Mouse (Mus musculus): ENCODE data around the gene Olfr1471. TPM values are rescaled to one million over a fixed set of nuclear protein-coding genes. Genes with fewer than 3 reads are reported as not detected.
"Not testable (repeated sequence)": the region's sequence is repeated elsewhere in the genome, so short reads cannot be mapped to it uniquely, and the experiment has no call there.

Gene Olfr1471
- not detected for total RNA-seq (2021)
- long read RNA-seq, experiment 1 = 0 reads
- long read RNA-seq, experiment 2 = 0 reads

GRCm38 (mm10) chr19:13443109-13443508 is at the start of gene Olfr1471:
Olfr1471 (plus strand) TSS chr19:13443409.
- DNase-seq (ENCODE audit: extremely low spot score in 1 of 2, low spot score in 2 of 2); H3K4me3 ChIP-seq; intact Hi-C loops (cut with DNase I); H3K27ac ChIP-seq: not testable (repeated sequence)

GRCm38 (mm10) chr19:13407549-13407948 is 35.7 kb upstream of the Olfr1471 start, which contains the start of gene Olfr1469:
Olfr1469 (plus strand) TSS chr19:13407849.
- Histone ChIP-seq H3K27ac (no peak within 1 kb of the TSS), H3K4me3 (no peak within 1 kb of the TSS)
- TF ChIP-seq CTCF (IDR thresholded peaks at IDR 0.05) = no peak
- no peak for DNase-seq (ENCODE audit: extremely low spot score in 1 of 2, low spot score in 2 of 2)
- intact Hi-C loops (cut with DNase I) = no loop called here

- Histone ChIP-seq H3K27ac (no peak within 1 kb of the TSS), H3K4me3 (no peak within 1 kb of the TSS)
- no peak for DNase-seq (ENCODE audit: extremely low spot score in 1 of 2, low spot score in 2 of 2)
- no peak for TF ChIP-seq CTCF (IDR thresholded peaks at IDR 0.05)
- intact Hi-C loops (cut with DNase I) = no loop called here
Measured at GRCm38 (mm10) chr19:13455986-13456385, 12.8 kb downstream of the Olfr1471 start, which contains the start of gene Olfr1472. Olfr1472 (minus strand) TSS chr19:13456086.

DNA sequence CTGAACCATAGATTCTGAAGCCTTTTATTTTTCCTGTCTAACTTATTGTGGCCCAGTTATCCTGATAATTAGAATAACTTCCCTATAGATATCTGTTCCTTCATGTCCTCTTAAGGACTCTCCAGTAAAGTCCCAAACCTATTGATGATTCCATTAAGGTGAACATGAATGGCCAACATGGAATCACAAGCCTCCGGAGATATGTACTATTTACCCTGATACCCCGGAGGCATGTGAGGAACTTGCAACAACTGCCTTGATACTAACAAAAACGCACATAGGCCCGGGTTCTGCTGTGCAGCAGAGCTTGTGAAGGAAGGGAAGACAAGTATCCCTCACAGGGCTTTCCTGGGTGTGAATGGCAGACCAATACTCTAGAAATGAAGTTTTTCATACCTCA is 26.1 kb downstream of the Olfr1471 start, which contains the start of gene Olfr1474:
Olfr1474 (plus strand) TSS at position 301 of the 400 bp plus-strand sequence.
- H3K4me3 ChIP-seq; H3K27ac ChIP-seq; intact Hi-C loops (cut with DNase I); DNase-seq (ENCODE audit: extremely low spot score in 1 of 2, low spot score in 2 of 2): not testable (repeated sequence)

DNA sequence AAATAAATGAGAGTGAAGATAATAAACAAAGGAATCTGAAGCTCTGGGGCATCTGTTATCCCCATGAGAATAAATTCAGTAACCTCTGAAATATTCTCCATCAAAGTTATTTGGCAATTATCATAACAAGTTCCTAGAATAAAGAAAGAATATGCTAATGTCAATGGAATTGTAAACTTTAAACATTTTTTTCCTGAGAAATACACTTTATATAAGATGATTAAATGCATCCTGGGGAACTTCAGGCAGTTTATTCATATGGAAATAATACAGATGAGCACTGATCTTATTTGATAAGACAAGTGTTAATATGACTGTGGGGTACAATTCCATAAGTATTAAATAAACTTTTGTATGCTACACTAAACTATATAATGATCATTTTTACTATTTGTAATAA is 36.9 kb downstream of the Olfr1471 start, which contains the start of gene Olfr1475:
Olfr1475 (minus strand) TSS at position 101 of the 400 bp plus-strand sequence.
- intact Hi-C loops (cut with DNase I) = no loop called here
- no peak for TF ChIP-seq CTCF (IDR thresholded peaks at IDR 0.05)
- DNase-seq (ENCODE audit: extremely low spot score in 1 of 2, low spot score in 2 of 2) = no peak
- Histone ChIP-seq H3K4me3 (no peak within 1 kb of the TSS), H3K27ac (no peak within 1 kb of the TSS)

DNA sequence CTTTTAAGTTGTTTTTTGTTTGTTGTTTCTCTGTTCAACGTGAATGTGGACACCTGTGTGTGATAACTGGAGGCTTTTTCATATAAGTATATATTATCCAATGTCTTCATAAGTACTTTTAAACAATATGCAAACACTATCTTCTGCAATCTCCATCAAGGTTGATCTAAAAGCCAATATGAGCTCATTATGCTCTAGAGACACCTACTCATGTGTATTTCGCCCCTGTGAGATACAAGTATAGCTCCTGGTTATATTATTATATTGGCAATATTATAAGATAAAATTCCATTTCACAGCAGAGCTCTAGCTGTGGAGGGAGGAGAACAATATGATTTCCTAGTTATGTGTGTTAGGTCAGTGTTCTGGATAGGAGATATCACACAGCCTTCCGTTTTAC is 57.0 kb downstream of the Olfr1471 start, which contains the start of gene Olfr1477:
Olfr1477 (plus strand) TSS at position 301 of the 400 bp plus-strand sequence.
- intact Hi-C loops (cut with DNase I) = no loop called here
- no peak for DNase-seq (ENCODE audit: extremely low spot score in 1 of 2, low spot score in 2 of 2)
- TF ChIP-seq CTCF (IDR thresholded peaks at IDR 0.05) = no peak
- Histone ChIP-seq H3K4me3 (no peak within 1 kb of the TSS), H3K27ac (no peak within 1 kb of the TSS)

Other genes with a start within 250 kb of the Olfr1471 start
- gene Olfr1463, start 212.1 kb upstream of the Olfr1471 start, total RNA-seq (2021) = not detected
- gene Olfr1465, start 127.9 kb upstream of the Olfr1471 start, total RNA-seq (2021) = not detected
- not detected for gene Olfr1466, start 104.5 kb upstream of the Olfr1471 start, total RNA-seq (2021)
- gene Olfr1467, start 81.2 kb upstream of the Olfr1471 start, total RNA-seq (2021) = not detected
- gene Olfr1469, start 35.6 kb upstream of the Olfr1471 start, total RNA-seq (2021) = not detected
- not detected for gene Olfr1472, start 12.7 kb downstream of the Olfr1471 start, total RNA-seq (2021)
- gene Olfr1474, start 26.2 kb downstream of the Olfr1471 start, total RNA-seq (2021) = not detected
- not detected for gene Olfr1475, start 36.8 kb downstream of the Olfr1471 start, total RNA-seq (2021)
- gene Olfr1477, start 57.1 kb downstream of the Olfr1471 start, total RNA-seq (2021) = not detected
- not detected for gene Olfr1480, start 84.5 kb downstream of the Olfr1471 start, total RNA-seq (2021)
- not detected for gene Olfr1484, start 140.1 kb downstream of the Olfr1471 start, total RNA-seq (2021)
- gene Olfr1487, start 174.0 kb downstream of the Olfr1471 start, total RNA-seq (2021) = not detected
- not detected for gene Olfr1489, start 188.2 kb downstream of the Olfr1471 start, total RNA-seq (2021)
- not detected for gene Olfr1490, start 207.7 kb downstream of the Olfr1471 start, total RNA-seq (2021)